In the genomic region with DNA sequence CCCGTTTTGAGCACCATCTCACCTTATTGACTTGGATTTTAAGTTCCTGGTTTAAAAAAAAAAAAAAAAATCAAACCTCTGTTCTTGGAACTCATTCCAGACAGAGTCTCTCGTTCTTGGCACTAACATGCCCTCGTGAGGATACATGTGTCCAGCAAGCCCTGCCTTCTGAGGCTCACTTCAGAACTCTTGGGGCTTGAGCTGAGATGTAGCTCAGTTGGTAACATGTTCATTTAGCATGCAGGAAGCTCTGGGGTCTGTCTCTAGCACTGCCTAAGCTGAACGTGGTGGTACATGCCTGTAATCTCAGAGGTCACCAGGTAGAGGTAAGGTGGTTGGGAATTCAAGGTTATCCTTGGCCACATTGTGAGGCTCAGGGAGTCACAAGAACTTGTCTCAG, we compare ENCODE assay signal across 21 mouse cellular contexts. TPM values are rescaled to one million over a fixed set of nuclear protein-coding genes. Genes with fewer than 3 reads are reported as not detected.
DNase-seq lines count a peak whose midpoint lies in the region; ATAC-seq and TF ChIP-seq lines count a peak whose summit lies in the region.
"Had no signal": no experiment of that assay in that cellular context is flagged by ENCODE, and none has a peak within 500 bp of the region (broad histone marks: within the 10 kb centered on the region; RNA-seq: fewer than 3 reads in every experiment).

No protein-coding gene starts in this region.

- H3K79me2 ChIP-seq in liver, adult 2 months (ENCODE audit: control insufficient read depth, insufficient read depth, low read length): no peaks in the 10 kb centered on the region

- peaks cover 16% of the 10 kb centered on the region for H3K27me3 ChIP-seq in heart, embryonic 12.5 days (replicated peaks)
- H3K27me3 ChIP-seq in heart, postnatal 0 days (ENCODE audit: control insufficient read depth, insufficient read depth, low read length): no peaks in the 10 kb centered on the region
- no peaks in the 10 kb centered on the region for H3K27me3 ChIP-seq in liver, adult 2 months (ENCODE audit: control insufficient read depth, insufficient read depth, low read length)
- H3K27me3 ChIP-seq in liver, embryonic 11.5 days (replicated peaks; ENCODE audit: control insufficient read depth, insufficient read depth, low read length): no peaks in the 10 kb centered on the region
- H3K27me3 ChIP-seq in stomach, postnatal 0 days (ENCODE audit: control insufficient read depth, insufficient read depth, low read length): no peaks in the 10 kb centered on the region
- H3K27me3 ChIP-seq: embryonic facial prominence, embryonic 12.5 days had no signal

- no peak for TF ChIP-seq EP300 in heart, postnatal 0 days (IDR thresholded peaks at IDR 0.05; ENCODE audit: low read depth)
- no peak for TF ChIP-seq EP300 in stomach, postnatal 0 days (optimal IDR thresholded peaks at IDR 0.05)

- H3K36me3 ChIP-seq in heart, embryonic 12.5 days: no peaks in the 10 kb centered on the region
- no peaks in the 10 kb centered on the region for H3K36me3 ChIP-seq in heart, postnatal 0 days (replicated peaks; ENCODE audit: control insufficient read depth, insufficient read depth, low read length)
- H3K36me3 ChIP-seq in liver, adult 2 months (ENCODE audit: control insufficient read depth, insufficient read depth, low read length): no peaks in the 10 kb centered on the region
- no peaks in the 10 kb centered on the region for H3K36me3 ChIP-seq in liver, embryonic 11.5 days (ENCODE audit: control insufficient read depth, insufficient read depth, low read length)
- no peaks in the 10 kb centered on the region for H3K36me3 ChIP-seq in stomach, postnatal 0 days (ENCODE audit: control insufficient read depth, insufficient read depth, low read length)
- H3K36me3 ChIP-seq: embryonic facial prominence, embryonic 12.5 days; midbrain, embryonic 13.5 days had no signal

- intact Hi-C loops in heart, postnatal 36 days (cut with DNase I): loop anchor here (2.0 to 5.0 kb wide), 3 partner anchors 33 to 294 kb away; no protein-coding TSS in a partner anchor
- intact Hi-C loops in heart, postnatal 25 days (cut with DNase I): loop anchor here (5.0 kb wide), 2 partner anchors 204 to 294 kb away; no protein-coding TSS in a partner anchor

- WGBS in heart, embryonic 12.5 days: 11% methylated on average over 4 of the region's 4 CpGs
- WGBS in heart, postnatal 0 days: 6% methylated on average over 4 of the region's 4 CpGs
- WGBS in liver, adult 2 months: 24% methylated on average over 4 of the region's 4 CpGs
- WGBS in liver, embryonic 11.5 days: 43% methylated on average over 4 of the region's 4 CpGs
- 22% methylated on average over 4 of the region's 4 CpGs for WGBS in stomach, postnatal 0 days

- peak overlapping the region; percentile 51 for H3K4me2 ChIP-seq in heart, embryonic 12.5 days
- H3K4me2 ChIP-seq in heart, postnatal 0 days (ENCODE audit: low read depth, low read length): peak overlapping the region; percentile 42
- no peak overlapping the region for H3K4me2 ChIP-seq in liver, embryonic 11.5 days
- H3K4me2 ChIP-seq in stomach, postnatal 0 days (replicated peaks; ENCODE audit: low read depth): no peak overlapping the region
- H3K4me2 ChIP-seq: embryonic facial prominence, embryonic 12.5 days; midbrain, embryonic 13.5 days had no signal

- H3K27ac ChIP-seq in heart, embryonic 12.5 days (ENCODE audit: poor library complexity, severe bottlenecking): no peak overlapping the region
- no peak overlapping the region for H3K27ac ChIP-seq in heart, postnatal 0 days (ENCODE audit: low read depth)
- H3K27ac ChIP-seq in liver, adult 2 months (replicated peaks; ENCODE audit: insufficient read depth, low read depth, low read length): no peak overlapping the region
- H3K27ac ChIP-seq in liver, embryonic 11.5 days (ENCODE audit: low read depth, low read length): no peak overlapping the region
- no peak overlapping the region for H3K27ac ChIP-seq in stomach, postnatal 0 days (replicated peaks)
- H3K27ac ChIP-seq: embryonic facial prominence, embryonic 12.5 days; liver, embryonic 14.5 days; midbrain, embryonic 13.5 days had no signal

- no peak overlapping the region for H3K4me3 ChIP-seq in heart, embryonic 12.5 days
- H3K4me3 ChIP-seq in heart, postnatal 0 days (ENCODE audit: low read depth, low read length): no peak overlapping the region
- no peak overlapping the region for H3K4me3 ChIP-seq in liver, adult 2 months (ENCODE audit: insufficient read depth, low read depth, low read length)
- H3K4me3 ChIP-seq in liver, embryonic 11.5 days (ENCODE audit: low read depth, low read length): no peak overlapping the region
- no peak overlapping the region for H3K4me3 ChIP-seq in stomach, postnatal 0 days (ENCODE audit: low read depth, low read length)
- H3K4me3 ChIP-seq: embryonic facial prominence, embryonic 12.5 days; megakaryocyte, embryonic 14.5 days; midbrain, embryonic 13.5 days had no signal

- ATAC-seq in heart, embryonic 12.5 days (ENCODE audit: insufficient number of reproducible peaks, low FRiP score): no peak
- no peak for ATAC-seq in heart, postnatal 0 days (ENCODE audit: insufficient read depth, low read depth)
- no peak for ATAC-seq in liver, embryonic 11.5 days (replicated peaks; ENCODE audit: low FRiP score)
- no peak for ATAC-seq in stomach, postnatal 0 days (ENCODE audit: low FRiP score, low TSS enrichment)
- ATAC-seq: hindbrain, embryonic 16.5 days; midbrain, embryonic 13.5 days had no signal

- no peak overlapping the region for H3K9ac ChIP-seq in heart, embryonic 12.5 days
- H3K9ac ChIP-seq in heart, postnatal 0 days (replicated peaks; ENCODE audit: low read depth, low read length): no peak overlapping the region
- no peak overlapping the region for H3K9ac ChIP-seq in liver, adult 2 months (ENCODE audit: low read depth, low read length)
- no peak overlapping the region for H3K9ac ChIP-seq in liver, embryonic 11.5 days (ENCODE audit: low read depth, low read length)
- H3K9ac ChIP-seq in stomach, postnatal 0 days (ENCODE audit: low read length): no peak overlapping the region
- H3K9ac ChIP-seq: embryonic facial prominence, embryonic 12.5 days; liver, embryonic 14.5 days; midbrain, embryonic 13.5 days had no signal

- H3K9me3 ChIP-seq in heart, embryonic 12.5 days (replicated peaks): no peaks in the 10 kb centered on the region
- no peaks in the 10 kb centered on the region for H3K9me3 ChIP-seq in heart, postnatal 0 days (replicated peaks; ENCODE audit: control insufficient read depth, low read length)
- H3K9me3 ChIP-seq in liver, embryonic 11.5 days (ENCODE audit: control insufficient read depth, low read length): no peaks in the 10 kb centered on the region
- no peaks in the 10 kb centered on the region for H3K9me3 ChIP-seq in stomach, postnatal 0 days (ENCODE audit: control insufficient read depth, low read length)
- H3K9me3 ChIP-seq: embryonic facial prominence, embryonic 12.5 days; megakaryocyte, embryonic 14.5 days; midbrain, embryonic 13.5 days had no signal

- peaks cover 14% of the 10 kb centered on the region for H3K4me1 ChIP-seq in heart, embryonic 12.5 days (replicated peaks)
- H3K4me1 ChIP-seq in heart, postnatal 0 days (ENCODE audit: control insufficient read depth, insufficient read depth): peaks cover 11% of the 10 kb centered on the region
- H3K4me1 ChIP-seq in liver, adult 2 months (ENCODE audit: control insufficient read depth, insufficient read depth, low read length): no peaks in the 10 kb centered on the region
- peaks cover 9% of the 10 kb centered on the region for H3K4me1 ChIP-seq in liver, embryonic 11.5 days (replicated peaks; ENCODE audit: control insufficient read depth, insufficient read depth, low read length)
- no peaks in the 10 kb centered on the region for H3K4me1 ChIP-seq in stomach, postnatal 0 days (replicated peaks; ENCODE audit: control insufficient read depth, insufficient read depth)

- no peak for TF ChIP-seq POLR2A in liver, adult 2 months (IDR thresholded peaks at IDR 0.05; ENCODE audit: extremely low read depth, insufficient read depth, low read length)

- no peak for DNase-seq in heart, postnatal 36 days
- no peak for DNase-seq in heart, postnatal 0 days (ENCODE audit: low spot score)
- no peak for DNase-seq in heart, postnatal 25 days (ENCODE audit: low spot score)
- peak; percentile 24 for DNase-seq in liver, adult 2 months (ENCODE audit: extremely low read depth, low read depth, low spot score)
- no peak for DNase-seq in liver, embryonic 11.5 days (ENCODE audit: low spot score)
- no peak for DNase-seq in stomach, postnatal 0 days (ENCODE audit: low spot score)
- DNase-seq: adrenal gland, postnatal 25 days; B cell, adult 2 months; cerebellum, adult 11-12 months; gastrocnemius, postnatal 14 days; kidney, adult 8-10 months; layer of hippocampus, postnatal 36 days; lung, adult 2 months; thymus, postnatal 4 days had no signal

- TF ChIP-seq CTCF in heart, postnatal 0 days (IDR thresholded peaks at IDR 0.05; ENCODE audit: low read depth): no peak
- TF ChIP-seq CTCF in liver, adult 2 months (IDR thresholded peaks at IDR 0.05; ENCODE audit: low read depth, low read length): no peak
- TF ChIP-seq CTCF in stomach, postnatal 0 days (IDR thresholded peaks at IDR 0.05; ENCODE audit: low read depth): no peak

RNA-seq across cellular contexts. Expression of a gene that starts 31.5 kb away (rescaled TPM):
- 1.4 and 1.8 TPM in 2 replicates for polyA plus RNA-seq in heart, embryonic 12.5 days (2016; fragmentation: Nextera tagmentation; extraction: Ambion mirVana)
- under 1 TPM; 0.06 to 0.08 TPM for total RNA-seq in heart, postnatal 36 days (2021)
- total RNA-seq in heart, postnatal 0 days (2014; rRNA removed; ENCODE audit: low replicate concordance): 0.04 TPM in 2 replicates
- polyA plus RNA-seq in heart, postnatal 0 days (2015; fragmentation: Nextera tagmentation; extraction: Ambion mirVana): 0.05 and 0.10 TPM in 2 replicates
- under 1 TPM in 1 of 2 experiments, not detected in 1; 0.05 TPM for total RNA-seq in heart, postnatal 25 days (2021)
- 0.65 and 1.0 TPM in 2 replicates for total RNA-seq in liver, adult 2 months (2014; rRNA removed)
- 0.40 and 0.65 TPM in 2 replicates for polyA plus RNA-seq in liver, adult 2 months (2012; rRNA removed)
- 0.66 and 1.1 TPM in 2 replicates for polyA plus RNA-seq in liver, embryonic 11.5 days (2014; fragmentation: Nextera tagmentation; extraction: Ambion mirVana)
- polyA plus RNA-seq in stomach, postnatal 0 days (2015; fragmentation: Nextera tagmentation; extraction: Ambion mirVana): 0.70 and 0.92 TPM in 2 replicates
- total RNA-seq: granulocyte monocyte progenitor cell, adult 5-6 weeks had no signal

RNA-seq across cellular contexts. Expression of a gene that starts 38.7 kb away (rescaled TPM):
- polyA plus RNA-seq in heart, embryonic 12.5 days (2016; fragmentation: Nextera tagmentation; extraction: Ambion mirVana): 11.9 and 13.1 TPM in 2 replicates
- 1 to 10 TPM; 2.7 to 5.0 TPM for total RNA-seq in heart, postnatal 36 days (2021)
- 0.80 and 1.2 TPM in 2 replicates for total RNA-seq in heart, postnatal 0 days (2014; rRNA removed; ENCODE audit: low replicate concordance)
- polyA plus RNA-seq in heart, postnatal 0 days (2015; fragmentation: Nextera tagmentation; extraction: Ambion mirVana): 5.7 and 6.1 TPM in 2 replicates
- total RNA-seq in heart, postnatal 25 days (2021): 1 to 10 TPM; 3.9 to 4.4 TPM
- total RNA-seq in liver, adult 2 months (2014; rRNA removed): 3.2 and 5.4 TPM in 2 replicates
- 1.4 and 1.6 TPM in 2 replicates for polyA plus RNA-seq in liver, adult 2 months (2012; rRNA removed)
- 16.2 and 17.7 TPM in 2 replicates for polyA plus RNA-seq in liver, embryonic 11.5 days (2014; fragmentation: Nextera tagmentation; extraction: Ambion mirVana)
- 10.2 and 10.4 TPM in 2 replicates for polyA plus RNA-seq in stomach, postnatal 0 days (2015; fragmentation: Nextera tagmentation; extraction: Ambion mirVana)

RNA-seq across cellular contexts. Expression of a gene that starts 54.8 kb away (rescaled TPM):
- 102 and 108 TPM in 2 replicates for polyA plus RNA-seq in heart, embryonic 12.5 days (2016; fragmentation: Nextera tagmentation; extraction: Ambion mirVana)
- 10 to 100 TPM; 54.8 to 63.6 TPM for total RNA-seq in heart, postnatal 36 days (2021)
- 165 and 174 TPM in 2 replicates for total RNA-seq in heart, postnatal 0 days (2014; rRNA removed; ENCODE audit: low replicate concordance)
- polyA plus RNA-seq in heart, postnatal 0 days (2015; fragmentation: Nextera tagmentation; extraction: Ambion mirVana): 84.4 and 91.1 TPM in 2 replicates
- 10 to 100 TPM; 58.6 to 62.3 TPM for total RNA-seq in heart, postnatal 25 days (2021)
- 21.5 and 25.2 TPM in 2 replicates for total RNA-seq in liver, adult 2 months (2014; rRNA removed)
- 70.3 and 73.6 TPM in 2 replicates for polyA plus RNA-seq in liver, adult 2 months (2012; rRNA removed)
- 83.1 and 92.6 TPM in 2 replicates for polyA plus RNA-seq in liver, embryonic 11.5 days (2014; fragmentation: Nextera tagmentation; extraction: Ambion mirVana)
- 44.8 and 47.6 TPM in 2 replicates for polyA plus RNA-seq in stomach, postnatal 0 days (2015; fragmentation: Nextera tagmentation; extraction: Ambion mirVana)

Comparison
In these comparisons a context has a peak if more than half of its experiments do, and no peak if none do; other contexts are left out.
1. H3K4me2 ChIP-seq: peak in heart, embryonic 12.5 days (single experiment) and heart, postnatal 0 days (single experiment); none in liver, embryonic 11.5 days (single experiment) and stomach, postnatal 0 days (single experiment).